Mouse (Mus musculus) forebrain, embryonic 14.5 days (tissue): ENCODE measurements around the gene C9orf72. TPM values are rescaled to one million over a fixed set of nuclear protein-coding genes. Genes with fewer than 3 reads are reported as not detected.
A peak's percentile ranks its signal among the peaks of the same experiment; 100 is the strongest.

Source experiments
- ATAC-seq: fragments of 200-750 bp; cut with Nextera tagmentation; 2 replicates; pipeline ENCODE4 v1.8.0; 2017; ENCODE audit warnings: mild to moderate bottlenecking, moderate library complexity
- DNase-seq: peaks from one replicate; pipeline ENCODE4 v3.0.0-alpha.2; 2015; ENCODE audit warnings: low spot score
- H3K27ac ChIP-seq: fragments of 300-500 bp; sonication (generic); 2 replicates; pipeline ENCODE4 v1.5.1; 2014; ENCODE audit warnings: low read depth, mild to moderate bottlenecking, control low read depth, low read length, moderate library complexity
- H3K27me3 ChIP-seq: fragments of 300-500 bp; sonication (generic); replicated peaks from 2 replicates; pipeline ENCODE4 v1.6.1; 2014; ENCODE audit warnings: low read length, control low read depth, mixed read lengths; ENCODE audit not compliant: control insufficient read depth, insufficient read depth
- H3K36me3 ChIP-seq: fragments of 300-500 bp; sonication (generic); 2 replicates; pipeline ENCODE4 v1.6.1; 2014; ENCODE audit warnings: low read length, control low read depth; ENCODE audit not compliant: control insufficient read depth, insufficient read depth
- H3K4me1 ChIP-seq: fragments of 300-500 bp; sonication (generic); 2 replicates; pipeline ENCODE4 v1.6.1; 2014; ENCODE audit warnings: antibody characterized with exemption, low read length, control low read depth; ENCODE audit not compliant: control insufficient read depth, insufficient read depth
- H3K4me2 ChIP-seq: fragments of 300-500 bp; sonication (generic); 2 replicates; pipeline ENCODE4 v1.6.1; 2014; ENCODE audit warnings: mild to moderate bottlenecking, control low read depth, low read length
- H3K4me3 ChIP-seq: fragments of 300-500 bp; sonication (generic); 2 replicates; pipeline ENCODE4 v1.5.1; 2014; ENCODE audit warnings: low read depth, low read length, control low read depth
- H3K9ac ChIP-seq: fragments of 300-500 bp; sonication (generic); 2 replicates; pipeline ENCODE4 v1.6.1; 2014; ENCODE audit warnings: mild to moderate bottlenecking, low read length, control low read depth, moderate library complexity
- H3K9me3 ChIP-seq: fragments of 300-500 bp; sonication (generic); replicated peaks from 2 replicates; pipeline ENCODE4 v1.6.1; 2016; ENCODE audit warnings: low read length, control low read depth, mixed read lengths; ENCODE audit not compliant: control insufficient read depth
- WGBS: fragments of 180-500 bp; shearing (Covaris S2); extraction: QIAGEN DNeasy Blood & Tissue Kit; methylation state at CpG from one replicate; pipeline ENCODE4 v1.1.7; 2014; 5-methylcytosine and 5-hydroxymethylcytosine counted together
- polyA plus RNA-seq: library from polyadenylated mRNA; unstranded; fragments of >200 nt; fragmentation: Nextera tagmentation; extraction: Ambion mirVana; gene quantifications from 2 replicates; pipeline ENCODE4 v1.2.1, GENCODE M21; 2014

The C9orf72 gene
- polyA plus RNA-seq, 1 experiment from 2014 or later = 51.4 TPM

DNA sequence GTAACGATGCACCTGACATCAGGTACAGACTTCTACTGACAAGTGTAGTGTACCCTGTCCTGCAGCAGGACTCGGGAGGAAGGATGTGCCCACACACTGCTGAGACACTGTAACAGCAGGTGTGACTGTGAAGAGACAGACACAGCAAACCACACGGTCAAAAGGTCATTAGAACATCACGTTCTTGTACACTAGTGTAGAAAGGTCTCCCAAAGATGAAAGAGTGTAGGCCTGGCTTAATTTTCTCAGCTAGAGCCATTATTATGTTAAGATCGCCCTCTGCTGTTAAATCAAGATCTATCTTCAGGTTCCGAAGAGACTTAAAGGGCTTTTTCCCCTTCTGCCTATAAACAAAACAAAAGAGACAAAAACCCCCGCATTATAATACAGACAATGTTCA lies 33.2 kb downstream of the C9orf72 start:
- Histone ChIP-seq H3K4me2 (no peak overlapping the region), H3K9ac (no peak overlapping the region), H3K4me1 (no peaks in the 10 kb centered on the region), H3K27me3 (no peaks in the 10 kb centered on the region), H3K27ac (no peak overlapping the region), H3K4me3 (no peak overlapping the region), H3K36me3 (peaks cover 20% of the 10 kb centered on the region; the same call in 1 of the 2 replicates), H3K9me3 (no peaks in the 10 kb centered on the region)
- DNase-seq (peak; percentile 70), ATAC-seq (no peak)
- WGBS = 40% methylated on average over 7 of the region's 7 CpGs

DNA sequence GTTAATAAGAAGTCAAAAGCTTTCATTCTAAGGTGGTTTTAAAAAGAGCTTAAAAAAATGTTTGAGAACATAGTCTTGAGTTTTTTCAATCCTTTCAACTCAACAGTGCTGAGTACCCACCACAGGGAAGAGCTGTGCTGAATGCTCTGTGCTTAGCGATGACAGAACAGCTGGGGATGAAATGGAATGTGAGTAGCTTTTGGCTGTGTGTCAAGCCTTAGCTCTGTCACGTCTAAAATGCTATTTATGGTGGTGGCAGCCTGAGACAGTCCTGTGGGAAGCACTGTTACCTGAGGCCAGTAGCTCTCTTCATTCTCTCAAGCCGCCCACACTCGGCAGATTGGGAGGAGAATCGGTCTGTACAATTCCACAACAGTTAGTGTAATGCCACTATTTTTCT lies 36.2 kb downstream of the C9orf72 start:
- no peak overlapping the region for H3K9ac ChIP-seq
- H3K4me3 ChIP-seq = no peak overlapping the region
- no peaks in the 10 kb centered on the region for H3K9me3 ChIP-seq
- ATAC-seq (no peak), DNase-seq (no peak)
- no peaks in the 10 kb centered on the region for H3K27me3 ChIP-seq
- peaks cover 7% of the 10 kb centered on the region; the same call in 1 of the 2 replicates for H3K36me3 ChIP-seq
- H3K4me2 ChIP-seq = no peak overlapping the region
- H3K4me1 ChIP-seq = no peaks in the 10 kb centered on the region
- no peak overlapping the region for H3K27ac ChIP-seq
- 68% methylated on average over 5 of the region's 5 CpGs for WGBS

DNA sequence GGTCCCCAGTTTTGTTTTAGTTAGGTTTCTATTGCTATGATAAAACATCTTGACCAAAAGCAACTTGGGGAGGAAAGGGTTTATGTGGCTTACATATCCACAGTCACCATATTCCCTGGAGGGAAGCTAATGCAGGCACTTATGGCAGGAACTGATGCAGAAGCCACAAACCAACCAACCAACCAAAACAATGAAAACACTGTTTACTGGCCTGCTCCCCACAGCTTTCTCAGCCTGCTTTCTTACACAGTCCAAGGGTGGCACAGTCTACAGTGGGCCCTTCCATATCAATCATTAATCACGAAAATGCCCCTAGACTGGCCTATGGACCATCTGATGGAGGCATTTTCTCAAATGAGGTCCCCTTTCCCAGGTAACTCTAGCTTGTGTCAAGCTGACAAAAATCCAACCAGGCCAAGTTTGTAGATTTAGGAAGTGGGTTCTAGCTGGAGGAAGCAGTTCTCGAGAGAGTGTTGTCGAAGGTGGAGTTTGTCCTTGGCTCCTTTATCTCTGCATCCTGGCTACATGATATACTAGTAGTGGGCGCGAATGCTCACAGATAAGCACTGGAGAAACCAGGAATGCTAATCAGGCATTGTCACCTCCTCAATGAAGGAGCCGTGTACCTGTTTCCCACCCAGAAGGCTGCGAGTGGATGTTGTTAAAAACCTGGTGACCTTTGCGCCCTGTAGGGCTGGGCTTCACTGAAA lies 38.2 kb downstream of the C9orf72 start:
- Histone ChIP-seq H3K27me3 (no peaks in the 10 kb centered on the region), H3K4me1 (no peaks in the 10 kb centered on the region), H3K4me3 (no peak overlapping the region), H3K36me3 (peaks cover 7% of the 10 kb centered on the region; the same call in 1 of the 2 replicates), H3K4me2 (no peak overlapping the region), H3K9me3 (no peaks in the 10 kb centered on the region), H3K9ac (no peak overlapping the region), H3K27ac (no peak overlapping the region)
- ATAC-seq (no peak), DNase-seq (no peak)
- WGBS = 94% methylated on average over 8 of the region's 8 CpGs

DNA sequence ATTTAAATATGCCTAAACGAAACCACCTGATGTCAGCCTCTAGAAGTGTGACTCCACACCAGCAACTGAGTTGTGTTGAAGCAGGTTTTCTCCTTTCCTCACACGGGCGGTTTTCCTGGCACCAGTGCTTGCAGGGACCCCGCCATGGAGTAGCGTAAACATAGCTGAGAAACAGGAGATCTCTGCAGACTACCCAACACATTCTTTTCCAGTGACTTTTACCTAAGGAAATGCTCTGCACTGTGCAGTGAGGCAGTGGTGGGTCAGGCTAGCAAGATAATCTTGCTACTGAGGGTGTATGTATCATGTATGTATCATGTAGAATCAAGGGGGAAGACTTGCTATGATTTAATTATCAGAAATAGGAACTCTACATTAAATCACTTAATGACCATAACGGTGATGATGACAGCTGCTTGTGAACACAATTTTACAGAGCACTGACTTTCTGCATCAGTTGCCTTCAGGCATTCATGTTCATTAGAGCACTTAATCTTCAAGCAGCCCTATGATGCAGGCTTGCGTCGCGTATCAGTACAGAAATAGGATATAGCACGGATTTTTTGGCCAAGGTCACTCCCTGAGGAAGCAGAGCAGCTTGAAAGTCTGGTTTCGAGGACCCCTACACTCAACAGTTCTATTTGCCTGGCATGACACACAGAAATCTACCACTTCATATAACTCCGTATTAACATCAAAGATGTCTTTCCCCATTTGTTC lies 47.9 kb downstream of the C9orf72 start:
- Histone ChIP-seq H3K4me1 (peaks cover 2% of the 10 kb centered on the region; the same call in 1 of the 2 replicates), H3K36me3 (no peaks in the 10 kb centered on the region), H3K4me3 (no peak overlapping the region), H3K9me3 (no peaks in the 10 kb centered on the region), H3K4me2 (no peak overlapping the region), H3K27ac (no peak overlapping the region), H3K27me3 (no peaks in the 10 kb centered on the region), H3K9ac (no peak overlapping the region)
- ATAC-seq = no peak
- no peak for DNase-seq
- 69% methylated on average over 12 of the region's 12 CpGs for WGBS

DNA sequence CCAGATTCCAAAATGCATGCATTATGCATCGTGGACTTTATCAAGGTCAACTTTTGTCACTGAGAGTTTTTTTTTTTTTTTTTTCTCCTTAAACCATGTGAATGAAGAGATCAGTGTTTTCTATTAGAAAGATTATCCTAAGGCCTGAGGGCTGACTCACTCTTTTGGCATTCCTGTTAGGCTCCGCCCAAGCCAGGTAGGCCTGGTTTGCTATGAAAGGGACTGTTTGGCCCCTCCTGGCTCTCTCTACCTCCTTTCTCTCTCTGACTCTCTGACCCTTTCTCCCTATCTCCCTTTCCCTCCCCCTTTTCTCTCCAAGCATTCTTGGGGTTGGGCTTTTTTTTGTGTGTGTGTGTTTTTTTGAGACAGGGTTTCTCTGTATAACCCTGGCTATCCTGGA lies 50.4 kb downstream of the C9orf72 start:
- Histone ChIP-seq H3K4me2 (no peak overlapping the region), H3K27ac (no peak overlapping the region)

DNA sequence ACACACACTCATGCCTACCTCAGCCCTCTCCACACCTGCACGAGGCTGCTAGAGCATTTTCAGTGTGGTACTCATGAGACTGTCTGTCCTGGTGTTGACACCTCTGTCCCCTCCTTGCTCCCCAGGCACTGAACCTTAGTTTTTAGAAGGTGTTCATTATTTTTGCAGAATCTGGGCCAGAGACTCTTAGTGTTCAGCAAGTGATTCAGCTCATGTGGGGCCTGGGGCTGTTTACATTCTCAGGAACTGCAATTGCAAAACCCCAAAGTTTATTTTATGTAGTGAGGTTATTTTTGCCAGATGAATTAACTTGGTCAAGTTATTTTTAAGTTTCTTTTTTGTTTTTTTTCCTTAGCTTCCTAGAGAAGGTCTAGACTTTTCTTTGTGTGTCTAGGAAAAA lies 52.4 kb downstream of the C9orf72 start:
- 89% methylated on average over 1 of the region's 1 CpGs for WGBS
- no peak overlapping the region for H3K27ac ChIP-seq
- DNase-seq (no peak), ATAC-seq (no peak)
- no peak overlapping the region for H3K4me2 ChIP-seq
- H3K36me3 ChIP-seq = no peaks in the 10 kb centered on the region
- H3K4me3 ChIP-seq = no peak overlapping the region
- no peak overlapping the region for H3K9ac ChIP-seq
- no peaks in the 10 kb centered on the region for H3K27me3 ChIP-seq
- no peaks in the 10 kb centered on the region for H3K9me3 ChIP-seq
- peaks cover 2% of the 10 kb centered on the region; the same call in 1 of the 2 replicates for H3K4me1 ChIP-seq

More for the DNA sequence above, 50.4 kb downstream of the C9orf72 start:
- Histone ChIP-seq H3K9me3 (no peaks in the 10 kb centered on the region), H3K4me3 (no peak overlapping the region), H3K4me1 (peaks cover 2% of the 10 kb centered on the region; the same call in 1 of the 2 replicates), H3K27me3 (no peaks in the 10 kb centered on the region), H3K9ac (no peak overlapping the region), H3K36me3 (no peaks in the 10 kb centered on the region)
- no peak for DNase-seq
- WGBS = 97% methylated on average over 2 of the region's 2 CpGs
- no peak for ATAC-seq

DNA sequence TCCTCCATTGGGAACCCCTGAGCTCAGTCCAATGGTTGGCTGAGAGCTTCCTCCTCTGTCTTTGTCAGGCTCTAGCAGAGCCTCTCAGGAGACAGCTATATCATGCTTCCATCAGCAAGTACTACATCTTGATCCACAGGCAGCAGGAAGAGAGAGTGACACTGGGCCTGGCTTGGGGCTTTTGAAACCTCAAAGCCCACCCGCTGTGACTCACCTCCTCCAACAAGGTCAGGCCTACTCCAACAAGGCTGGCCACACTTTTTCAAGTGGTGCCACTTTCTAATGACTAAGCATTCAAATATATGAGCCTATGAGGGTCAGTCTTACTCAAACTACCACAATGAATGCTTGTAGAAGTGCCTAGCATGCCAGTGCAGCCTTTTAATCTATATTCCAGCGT lies 53.5 kb downstream of the C9orf72 start:
- no peak overlapping the region for H3K27ac ChIP-seq
- no peaks in the 10 kb centered on the region for H3K4me1 ChIP-seq
- H3K4me3 ChIP-seq = no peak overlapping the region
- H3K4me2 ChIP-seq = no peak overlapping the region
- H3K9ac ChIP-seq = no peak overlapping the region
- 88% methylated on average over 2 of the region's 2 CpGs for WGBS
- no peaks in the 10 kb centered on the region for H3K27me3 ChIP-seq
- no peak for DNase-seq
- no peaks in the 10 kb centered on the region for H3K36me3 ChIP-seq
- no peaks in the 10 kb centered on the region for H3K9me3 ChIP-seq
- ATAC-seq = no peak

DNA sequence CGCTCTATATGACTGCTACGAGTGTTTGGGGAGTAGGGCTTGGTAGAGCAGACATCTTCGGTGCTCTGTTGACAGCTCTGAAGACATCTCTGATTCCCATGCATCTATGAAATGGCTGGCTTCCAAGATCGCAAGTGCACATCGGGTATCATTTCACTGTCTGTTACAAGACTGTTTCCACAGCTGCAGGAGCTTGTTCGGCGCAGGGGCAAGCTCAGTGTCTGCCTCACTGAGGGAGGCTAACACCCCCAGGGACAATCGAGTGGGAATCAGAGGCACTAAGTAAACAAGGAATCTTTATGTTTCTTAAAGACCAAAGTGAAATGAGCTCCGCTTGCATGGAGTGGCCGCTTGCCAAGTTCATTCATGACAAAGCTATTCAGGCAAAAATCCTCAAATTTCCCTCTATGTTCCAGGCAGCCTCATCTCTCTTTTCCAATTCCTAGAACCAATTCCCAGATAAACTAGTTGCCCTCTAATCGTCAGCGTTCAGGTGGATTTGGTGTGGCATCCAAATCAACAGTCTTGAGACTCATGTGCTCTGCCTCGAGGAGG lies 56.3 kb downstream of the C9orf72 start:
- Histone ChIP-seq H3K4me1 (no peaks in the 10 kb centered on the region), H3K4me3 (no peak overlapping the region), H3K27me3 (no peaks in the 10 kb centered on the region), H3K9ac (no peak overlapping the region), H3K4me2 (no peak overlapping the region), H3K9me3 (no peaks in the 10 kb centered on the region), H3K36me3 (no peaks in the 10 kb centered on the region), H3K27ac (no peak overlapping the region)
- DNase-seq (peak; percentile 55), ATAC-seq (no peak)
- WGBS = 56% methylated on average over 13 of the region's 13 CpGs

DNA sequence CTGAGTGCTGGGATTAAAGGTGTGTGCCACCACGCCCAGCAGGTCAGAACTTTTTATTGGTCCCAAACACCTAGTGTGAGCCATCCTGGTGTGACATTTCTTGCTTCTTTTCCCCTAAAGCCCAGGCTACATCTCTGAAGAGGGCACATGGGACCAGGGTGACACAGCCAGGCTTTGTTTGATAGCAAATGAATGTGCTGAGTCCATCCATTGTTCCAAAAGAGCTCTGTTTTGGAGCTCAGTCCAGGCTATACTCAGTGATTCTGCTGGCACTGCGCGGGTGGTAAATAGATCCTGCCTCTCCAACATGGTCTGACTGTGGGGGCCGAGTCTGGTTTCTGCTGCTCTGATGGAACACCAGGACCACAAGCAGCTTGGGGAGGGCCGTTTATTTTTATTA lies 58.1 kb downstream of the C9orf72 start:
- ATAC-seq (no peak), DNase-seq (no peak)
- no peak overlapping the region for H3K4me2 ChIP-seq
- H3K27ac ChIP-seq = no peak overlapping the region
- H3K36me3 ChIP-seq = no peaks in the 10 kb centered on the region
- H3K4me1 ChIP-seq = no peaks in the 10 kb centered on the region
- no peaks in the 10 kb centered on the region for H3K27me3 ChIP-seq
- H3K9ac ChIP-seq = no peak overlapping the region
- 89% methylated on average over 5 of the region's 5 CpGs for WGBS
- no peak overlapping the region for H3K4me3 ChIP-seq
- H3K9me3 ChIP-seq = no peaks in the 10 kb centered on the region
